Mouse (Mus musculus) large intestine, adult 2 months (tissue): ENCODE measurements around the gene Ankrd34a. TPM values are rescaled to one million over a fixed set of nuclear protein-coding genes. Genes with fewer than 3 reads are reported as not detected.
"Not testable (repeated sequence)": the region's sequence is repeated elsewhere in the genome, so short reads cannot be mapped to it uniquely, and the experiment has no call there.

Experiments used
- DNase-seq: peaks from one replicate; pipeline ENCODE4 v3.0.0-alpha.2; 2012; ENCODE audit warnings: low read depth, low spot score
- WGBS: fragments of 180-500 bp; shearing (Covaris S2); methylation state at CpG from one replicate; pipeline ENCODE4 v1.1.7; 2018; 5-methylcytosine and 5-hydroxymethylcytosine counted together
- polyA plus RNA-seq: library from polyadenylated mRNA; depleted of rRNA; stranded (reverse); fragments of >200 nt; gene quantifications from 2 replicates; pipeline ENCODE4 v1.2.3, GENCODE M21; 2012

Ankrd34a gene
- polyA plus RNA-seq, 1 experiment: 0.45 TPM

DNA sequence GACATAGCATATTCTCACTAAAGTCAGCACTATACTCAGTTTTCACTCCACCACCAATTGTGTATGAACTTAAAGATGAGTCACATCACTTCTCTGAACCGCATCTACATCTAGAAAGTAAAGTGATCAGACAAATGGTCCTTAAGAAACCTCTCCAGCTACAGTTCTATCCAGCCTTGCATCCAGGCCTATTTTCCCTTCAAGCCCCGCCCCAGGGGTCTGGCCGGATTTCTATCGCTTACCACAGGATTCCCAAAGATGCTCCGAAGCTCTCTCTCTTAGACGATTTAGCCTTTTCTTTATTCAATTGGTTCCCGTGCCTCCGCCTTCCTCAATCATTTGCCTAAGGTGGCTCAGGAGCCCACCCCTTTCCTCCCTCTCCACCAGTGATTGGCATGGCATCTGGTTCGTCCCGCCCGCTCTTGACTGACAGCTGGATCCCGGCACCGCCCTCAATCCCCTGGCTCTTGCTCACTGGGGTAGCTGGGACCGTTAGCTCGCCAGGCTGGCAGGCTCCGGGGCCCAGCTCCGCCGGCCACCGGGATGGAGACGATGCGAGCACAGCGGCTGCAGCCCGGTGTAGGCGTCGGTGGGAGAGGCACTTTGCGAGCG, 4.3 kb downstream of the Ankrd34a start, which contains the start of gene Lix1l:
Gene Lix1l, plus strand, starts transcription at position 511 of the 612 bp plus-strand sequence.
- WGBS: 2% methylated on average over 27 of the region's 27 CpGs
- no peak for DNase-seq

DNA sequence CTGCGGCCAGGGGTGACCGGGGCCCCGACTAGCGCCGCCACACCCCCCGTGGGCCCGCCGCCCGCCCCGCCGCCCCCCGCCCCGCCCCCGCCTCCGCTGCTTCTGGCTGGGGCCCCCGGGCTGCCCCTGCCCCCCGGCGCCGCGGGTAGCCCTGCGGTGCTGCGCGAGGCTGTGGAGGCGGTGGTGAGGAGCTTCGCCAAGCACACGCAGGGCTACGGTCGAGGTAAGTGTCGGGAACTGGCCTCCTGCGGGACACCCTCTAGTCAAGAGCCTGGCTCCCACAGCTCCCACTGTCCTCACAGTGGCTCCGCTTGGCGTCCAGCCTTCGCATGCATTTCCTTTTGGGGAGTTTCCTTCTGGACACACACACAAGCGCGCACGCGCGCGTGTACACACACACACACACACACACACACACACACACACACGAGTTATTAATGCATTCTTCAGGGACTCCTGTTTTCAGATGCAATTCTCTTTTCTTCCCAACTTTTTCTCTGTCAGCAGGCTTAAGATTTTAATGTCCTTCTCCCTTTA, 4.9 kb downstream of the Ankrd34a start:
- 5% methylated on average over 38 of the region's 40 CpGs for WGBS
- no peak for DNase-seq

DNA sequence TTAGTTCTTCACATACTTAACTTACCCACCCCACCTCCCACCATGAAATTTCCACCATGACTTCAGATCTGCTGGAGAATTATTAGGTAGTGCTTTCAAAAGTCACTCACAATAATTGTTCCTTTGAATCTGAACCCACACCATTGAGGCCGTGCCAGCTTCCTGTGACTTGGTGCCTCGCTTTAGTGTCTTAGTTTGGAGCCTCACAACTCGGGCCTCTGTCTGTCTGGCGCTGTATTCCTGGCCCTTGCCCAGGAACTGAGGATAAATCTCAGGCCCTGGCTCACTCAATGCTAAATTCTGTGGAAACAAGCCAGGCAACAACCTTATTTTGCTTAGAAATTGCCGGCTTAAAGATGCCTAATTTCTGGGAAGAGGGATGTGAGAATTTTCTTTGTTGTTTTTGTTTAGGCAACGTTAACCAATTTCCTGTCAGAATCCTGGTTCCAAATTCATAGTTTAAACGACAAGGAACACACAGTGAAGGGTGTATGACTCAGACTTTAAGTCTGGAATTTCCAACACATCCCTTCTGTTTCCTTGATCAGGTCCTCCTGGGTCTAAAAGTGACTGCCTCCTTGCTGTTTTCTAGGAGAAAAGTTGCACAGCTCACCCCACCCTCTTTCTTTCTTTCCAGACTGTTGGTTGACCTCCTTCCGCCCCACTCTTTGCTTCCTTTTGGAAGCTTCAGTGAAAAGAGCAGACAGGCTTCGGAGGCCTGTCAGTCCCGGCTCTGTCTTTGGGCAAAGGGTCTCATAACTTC, 5.7 kb downstream of the Ankrd34a start:
- 43% methylated on average over 10 of the region's 10 CpGs for WGBS
- DNase-seq: no peak

DNA sequence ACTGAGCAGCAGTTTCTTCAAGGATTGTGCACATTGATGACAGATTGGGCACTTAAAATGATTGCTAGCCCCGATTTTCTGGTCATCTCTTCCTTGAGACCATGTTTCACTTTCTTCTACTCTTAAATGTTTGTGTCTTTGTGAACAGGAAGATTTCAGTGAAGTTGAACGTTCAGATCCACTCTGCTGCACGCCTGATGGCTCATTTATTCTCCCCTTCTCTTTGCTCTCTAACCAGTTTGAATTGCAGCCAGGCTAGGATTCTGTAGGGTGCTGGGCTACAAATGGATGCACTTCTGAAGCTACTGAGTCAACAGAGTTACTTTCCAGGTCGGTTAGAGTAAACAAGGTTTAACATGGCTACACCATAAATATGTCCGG, 6.3 kb downstream of the Ankrd34a start:
- 15% methylated on average over 5 of the region's 5 CpGs for WGBS
- no peak for DNase-seq

DNA sequence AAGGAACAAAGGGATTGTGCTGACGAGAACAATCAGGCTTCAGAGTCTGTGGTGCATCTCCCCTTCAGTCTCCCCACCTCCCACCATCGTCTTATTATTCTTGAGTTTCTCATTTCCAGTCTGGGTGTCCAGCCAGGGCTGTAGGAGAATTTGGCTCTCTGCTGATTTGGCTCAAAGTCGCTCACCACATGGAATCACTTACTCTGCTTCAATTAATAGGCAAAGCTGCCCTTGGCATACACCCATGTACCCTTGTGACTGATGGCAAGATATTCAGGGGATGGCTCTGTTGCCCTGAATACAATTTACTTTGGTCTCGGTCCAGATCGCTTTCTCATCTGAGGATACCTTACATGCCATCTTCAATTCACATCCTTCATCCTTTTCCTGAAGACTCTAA, 6.9 kb downstream of the Ankrd34a start:
- WGBS: 52% methylated on average over 5 of the region's 5 CpGs
- DNase-seq: no peak

DNA sequence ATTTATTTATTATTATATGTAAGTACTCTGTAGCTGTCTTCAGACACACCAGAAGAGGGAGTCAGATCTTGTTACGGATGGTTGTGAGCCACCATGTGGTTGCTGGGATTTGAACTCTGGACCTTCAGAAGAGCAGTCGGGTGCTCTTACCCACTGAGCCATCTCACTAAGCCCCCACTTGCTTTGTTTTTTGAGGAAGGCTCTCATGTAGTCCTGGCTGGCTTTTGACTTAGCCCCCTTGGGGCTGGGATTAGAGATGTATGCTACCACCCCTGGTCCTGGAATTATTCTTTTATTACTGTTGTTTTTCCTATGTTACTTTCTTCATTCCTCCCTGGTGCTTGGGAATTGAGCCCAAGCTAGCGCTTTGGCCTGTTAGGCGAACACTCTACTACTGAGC, 9.6 kb downstream of the Ankrd34a start:
- 93% methylated on average over 4 of the region's 4 CpGs for WGBS
- DNase-seq: not testable (repeated sequence)

DNA sequence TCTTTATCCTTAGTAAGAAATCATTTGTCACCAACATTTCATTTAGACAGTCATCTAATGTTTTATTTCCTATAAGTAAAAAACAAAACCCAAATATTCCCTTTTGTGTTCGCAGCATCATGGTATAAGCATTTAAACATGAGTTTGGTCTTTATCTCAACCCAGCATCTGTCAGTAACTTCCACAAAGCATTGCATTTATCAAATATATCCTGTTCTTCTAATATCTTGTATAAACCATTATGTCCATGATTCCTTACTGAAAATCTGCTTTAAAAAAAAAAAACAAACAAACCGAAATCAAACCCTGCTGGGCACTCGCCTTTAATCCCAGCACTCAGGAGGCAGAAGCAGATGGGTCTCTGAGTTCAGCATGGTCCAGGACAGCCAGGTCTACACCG, 10.2 kb downstream of the Ankrd34a start:
- WGBS: 87% methylated on average over 4 of the region's 4 CpGs
- DNase-seq: no peak

DNA sequence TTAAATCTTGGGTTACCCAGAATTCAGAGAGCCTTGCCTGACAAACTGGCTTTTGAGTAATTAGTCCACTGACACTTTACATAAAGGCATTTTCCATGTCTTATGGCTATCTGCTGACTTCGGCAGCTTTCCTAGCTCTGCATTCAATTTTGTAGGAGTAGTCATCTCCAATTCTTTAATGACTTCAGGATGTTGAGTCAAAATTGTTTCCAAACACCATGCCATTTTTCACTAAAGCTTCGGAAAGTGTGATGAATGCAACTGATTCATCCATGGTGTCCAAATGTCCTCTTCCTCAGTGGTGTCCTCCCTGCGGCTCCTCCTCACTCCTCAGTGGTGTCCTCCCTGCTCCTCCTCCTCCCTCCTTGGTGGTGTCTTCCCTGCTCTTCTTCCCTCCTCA, 21.5 kb downstream of the Ankrd34a start:
- WGBS: 92% methylated on average over 3 of the region's 3 CpGs
- DNase-seq: no peak

DNA sequence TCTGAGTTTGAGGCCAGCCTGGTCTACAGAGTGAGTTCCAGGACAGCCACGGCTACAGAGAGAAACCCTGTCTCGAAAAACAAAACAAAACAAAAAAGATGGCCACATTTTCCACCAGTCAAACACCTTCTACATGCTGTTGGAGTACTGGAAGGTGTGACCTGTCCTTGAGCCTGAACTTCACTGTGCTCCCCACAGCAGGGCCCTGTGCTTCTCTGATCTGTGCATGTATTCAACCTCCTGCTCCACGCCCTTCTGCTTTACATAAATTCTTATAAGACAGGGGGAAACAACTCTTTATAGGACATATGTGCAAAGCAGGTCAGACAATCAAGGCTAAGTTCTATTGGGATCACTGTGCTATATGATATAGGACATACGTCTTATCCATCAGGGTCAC, 26.8 kb downstream of the Ankrd34a start:
- 89% methylated on average over 4 of the region's 4 CpGs for WGBS

DNA sequence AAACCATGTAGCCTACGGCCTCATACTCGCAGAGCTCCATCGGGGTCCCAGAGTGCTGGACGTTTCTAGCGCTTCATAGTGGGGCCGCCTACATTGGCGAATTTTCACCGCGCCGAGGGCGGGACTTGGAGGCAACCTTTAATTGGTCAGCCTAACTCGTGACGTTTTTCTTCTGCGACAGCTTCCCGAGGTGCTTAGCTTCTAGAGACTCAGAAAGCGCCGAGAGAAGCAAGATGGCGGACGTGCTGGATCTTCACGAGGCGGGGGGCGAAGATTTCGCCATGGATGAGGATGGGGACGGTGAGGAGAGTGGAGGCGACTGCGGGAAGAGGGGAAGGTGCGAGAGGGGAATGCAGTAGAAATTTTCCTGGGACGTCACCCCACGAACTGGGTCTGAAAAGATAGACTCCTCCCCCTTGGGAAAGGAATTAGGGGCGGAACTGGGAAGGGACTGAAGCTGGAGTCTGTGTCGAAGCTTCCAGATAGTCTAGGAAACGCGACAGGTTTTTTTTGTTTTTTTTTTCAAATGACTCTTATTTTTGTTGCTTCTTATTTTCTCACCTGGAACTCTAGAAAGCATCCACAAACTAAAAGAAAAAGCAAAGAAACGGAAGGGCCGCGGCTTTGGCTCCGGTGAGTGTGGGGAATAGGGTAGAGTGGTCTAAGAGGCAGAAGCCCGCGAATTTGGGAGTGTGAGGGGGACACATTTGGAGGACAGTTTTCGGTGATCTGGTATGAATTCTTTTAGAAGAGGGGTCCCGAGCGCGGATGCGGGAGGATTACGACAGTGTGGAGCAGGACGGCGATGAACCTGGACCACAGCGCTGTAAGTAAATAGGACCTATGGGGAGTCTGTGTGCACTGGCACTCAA, 33.5 kb downstream of the Ankrd34a start, which contains the start of gene Rbm8a:
Gene Rbm8a, plus strand, starts transcription at position 205 of the 872 bp plus-strand sequence.
- WGBS: under 1% methylated on average over 48 of the region's 48 CpGs
- peak; percentile 98 for DNase-seq

More for the DNA sequence above, 26.8 kb downstream of the Ankrd34a start:
- DNase-seq: no peak

DNA sequence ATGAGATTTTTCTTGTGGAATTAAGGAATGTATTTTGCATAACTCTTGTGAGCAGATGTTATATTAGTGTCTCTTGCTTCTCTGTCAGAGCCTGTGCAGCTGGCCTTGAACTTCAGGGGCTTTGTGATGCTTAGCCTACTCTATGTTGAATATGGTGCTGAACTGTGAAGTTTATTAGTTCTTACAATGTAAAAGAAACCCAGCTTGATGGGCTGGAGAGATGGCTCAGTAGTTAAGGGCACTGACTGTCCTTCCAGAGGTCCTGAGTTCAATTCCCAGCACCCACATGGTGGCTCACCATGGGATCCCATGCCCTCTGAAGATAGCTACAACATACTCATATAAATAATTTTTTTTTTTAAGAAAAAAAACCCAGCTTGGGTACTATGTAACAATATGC, 35.6 kb downstream of the Ankrd34a start:
- DNase-seq: no peak

DNA sequence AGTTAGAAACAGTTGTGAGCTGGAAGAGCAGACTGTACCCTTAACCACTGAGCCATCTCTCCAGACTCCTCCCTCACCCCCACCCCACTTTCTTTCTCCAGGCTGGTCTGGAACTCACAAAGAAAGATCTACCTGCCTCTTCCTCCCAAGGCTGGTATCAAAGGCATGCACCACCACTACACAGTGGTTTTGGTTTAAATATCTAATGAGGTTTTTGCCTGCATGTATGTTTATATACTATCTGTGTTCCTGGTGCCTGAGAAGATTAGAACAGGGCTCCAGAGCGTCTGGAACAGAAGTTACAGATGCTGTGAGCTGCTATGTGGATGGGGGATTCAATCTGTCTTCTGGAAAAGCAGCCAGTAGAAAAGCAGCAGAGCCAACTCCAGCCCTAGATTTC, 37.6 kb downstream of the Ankrd34a start:
- DNase-seq: no peak
- 70% methylated on average over 1 of the region's 1 CpGs for WGBS

DNA sequence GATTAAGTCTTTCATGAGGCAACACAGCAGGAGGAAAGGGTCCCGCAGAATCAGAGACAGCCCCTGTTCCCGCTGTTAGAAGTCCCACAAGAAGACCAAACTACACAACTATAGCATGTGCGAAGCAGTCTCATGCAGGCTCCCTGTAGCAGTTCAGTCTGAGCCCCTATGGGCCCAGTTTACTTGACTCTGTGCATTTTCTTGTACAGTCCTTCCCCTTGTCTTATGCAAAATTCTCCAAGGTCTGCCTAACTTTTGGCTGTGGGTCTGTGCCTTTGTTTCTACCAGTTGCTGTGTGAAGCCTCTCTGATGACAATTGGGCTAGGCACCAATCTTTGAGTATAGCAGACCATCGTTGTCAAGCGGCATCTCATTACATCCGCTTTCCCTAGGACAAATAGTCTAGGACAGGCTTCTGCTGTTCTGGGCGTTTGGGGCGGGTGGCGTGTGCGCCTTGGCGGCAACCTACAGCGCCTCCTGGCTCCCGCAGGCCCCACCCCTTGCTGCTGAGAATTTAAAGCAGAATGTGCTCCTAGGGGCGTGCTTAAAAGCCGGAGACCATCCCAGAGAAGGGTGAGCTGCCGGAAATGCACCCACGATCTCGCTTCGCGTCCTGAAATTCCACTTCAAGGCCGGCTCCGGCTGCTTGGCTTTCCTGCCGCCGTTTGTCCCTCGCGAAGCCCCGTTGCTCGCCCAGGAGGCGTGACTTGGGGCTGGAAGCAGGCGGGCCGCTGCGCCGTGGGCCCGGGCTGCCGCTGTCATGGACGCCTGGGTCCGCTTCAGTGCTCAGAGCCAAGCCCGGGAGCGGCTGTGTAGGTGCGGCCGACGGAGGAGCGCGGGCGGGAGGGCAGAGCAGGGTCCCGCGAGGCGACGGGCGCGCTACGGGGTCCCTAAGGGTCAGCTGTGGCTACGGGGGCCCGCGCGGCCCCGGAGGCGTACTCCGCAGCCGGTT, 38.8 kb downstream of the Ankrd34a start, which contains the start of the genes Pex11b and Gm42957:
Gene Pex11b, plus strand, starts transcription at position 449 of the 952 bp plus-strand sequence.
Gene Gm42957, plus strand, starts transcription at position 547 of the 952 bp plus-strand sequence.
- WGBS: 3% methylated on average over 60 of the region's 60 CpGs
- DNase-seq: peak; percentile 68

DNA sequence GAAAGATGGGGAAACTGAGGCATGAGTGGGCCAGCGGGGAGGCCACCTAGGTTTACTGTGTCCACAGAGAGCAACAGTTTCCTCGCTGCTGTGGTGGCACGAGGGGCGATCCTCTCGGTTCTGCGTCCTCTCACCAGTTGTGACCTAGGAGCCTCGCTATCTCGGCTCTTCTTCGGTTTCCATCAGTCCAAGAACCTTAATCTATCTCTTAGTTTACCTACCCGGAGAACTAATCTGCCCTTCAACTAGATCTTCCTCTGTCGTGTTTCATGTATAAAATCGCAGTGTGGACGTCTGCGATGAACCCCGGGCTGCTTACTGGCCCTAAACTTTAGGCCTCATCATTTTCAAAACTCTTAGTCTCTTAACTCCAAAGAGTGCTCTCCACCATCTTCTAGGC, 39.5 kb downstream of the Ankrd34a start:
- no peak for DNase-seq
- 3% methylated on average over 15 of the region's 15 CpGs for WGBS

DNA sequence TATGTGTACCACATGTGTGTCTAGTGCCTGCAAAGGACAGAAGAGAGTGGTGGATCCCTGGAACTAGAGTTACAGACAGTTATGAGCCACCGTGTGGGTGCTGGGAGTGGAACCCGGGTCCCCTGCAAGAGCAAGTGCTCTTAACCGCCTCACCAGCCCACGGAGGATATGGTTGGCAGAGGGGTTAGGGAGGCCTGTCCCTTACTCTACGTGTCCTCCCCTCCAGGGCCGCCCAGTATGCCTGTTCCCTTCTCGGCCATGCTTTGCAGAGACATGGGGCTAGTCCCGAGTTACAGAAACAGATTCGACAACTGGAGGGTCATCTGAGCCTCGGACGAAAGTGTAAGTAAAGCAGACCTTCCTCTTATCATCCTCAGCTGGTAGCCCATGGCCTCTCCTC, 40.0 kb downstream of the Ankrd34a start:
- WGBS: 47% methylated on average over 11 of the region's 11 CpGs
- no peak for DNase-seq

DNA sequence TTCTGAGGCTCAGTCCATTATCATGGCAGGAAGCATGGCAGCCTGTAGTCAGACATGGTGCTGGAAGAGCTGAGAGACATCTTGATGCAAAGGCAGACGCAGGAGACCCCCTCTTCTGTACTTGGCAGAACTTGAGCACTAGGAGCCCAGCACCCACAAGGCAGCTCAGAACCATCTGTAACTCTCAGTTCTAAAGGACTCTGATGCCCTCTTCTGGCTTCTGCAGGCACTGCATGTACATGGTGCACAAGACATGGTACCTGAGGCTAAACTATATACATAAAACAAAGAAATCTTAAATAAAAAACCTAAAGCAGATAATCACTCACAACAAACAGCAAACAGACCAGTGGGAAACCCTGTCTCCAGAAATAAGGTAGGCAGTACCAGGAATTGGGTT, 42.8 kb downstream of the Ankrd34a start:
- DNase-seq: no peak
- WGBS: 85% methylated on average over 1 of the region's 1 CpGs

DNA sequence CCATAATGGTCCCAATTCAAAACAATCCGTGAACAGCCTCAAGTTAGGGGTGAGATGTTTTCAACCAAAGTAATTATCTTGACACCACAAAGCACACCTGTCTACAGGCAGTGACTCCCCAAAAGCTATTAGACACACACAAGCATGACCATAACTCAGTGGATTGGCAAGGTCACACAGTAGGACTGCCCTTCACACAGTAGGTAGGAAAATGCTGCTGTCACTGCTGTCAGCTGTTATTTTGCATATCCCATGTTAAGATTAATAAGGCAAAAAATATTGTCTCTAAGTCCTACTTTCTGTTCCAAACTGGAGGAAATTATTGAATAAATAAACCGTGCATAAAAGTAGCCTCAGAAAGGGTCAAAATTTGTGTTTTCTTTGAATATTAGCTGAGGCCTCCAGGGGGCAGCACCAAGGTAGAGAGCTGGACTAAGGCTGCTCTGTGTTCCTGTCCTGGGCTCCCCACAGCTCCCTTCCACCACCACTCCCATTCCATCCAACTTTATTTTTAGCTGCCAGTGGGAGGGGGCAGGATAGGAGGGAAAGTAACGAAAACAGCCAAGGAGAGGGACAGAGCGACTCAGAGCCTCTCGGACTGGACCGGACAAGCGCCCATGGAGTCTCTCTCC, 48.7 kb downstream of the Ankrd34a start, which contains the start of gene Itga10:
Gene Itga10, plus strand, starts transcription at position 567 of the 632 bp plus-strand sequence.
- WGBS: 66% methylated on average over 7 of the region's 7 CpGs

DNA sequence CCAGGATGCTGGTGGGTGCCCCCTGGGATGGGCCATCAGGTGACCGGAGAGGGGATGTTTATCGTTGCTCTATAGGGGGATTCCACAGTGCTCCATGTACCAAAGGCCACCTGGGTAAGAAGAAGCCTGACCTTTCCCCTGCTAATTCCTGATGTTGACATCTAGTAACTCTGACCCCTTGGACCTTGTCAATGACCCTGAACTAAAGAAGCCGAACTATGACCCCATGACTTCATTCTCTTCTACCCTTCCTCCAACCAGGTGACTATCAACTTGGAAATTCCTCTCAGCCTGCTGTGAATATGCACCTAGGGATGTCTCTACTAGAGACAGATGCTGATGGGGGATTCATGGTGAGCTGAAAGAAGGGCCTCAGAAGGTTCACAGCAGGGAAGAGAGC, 50.9 kb downstream of the Ankrd34a start:
- whole genome bisulfite sequencing: 83% methylated on average over 3 of the region's 3 CpGs
- DNase-seq: no peak

More for the DNA sequence above, 48.7 kb downstream of the Ankrd34a start, which contains the start of gene Itga10:
- DNase-seq: no peak
